Mouse (Mus musculus): ENCODE data around the gene Stk11ip. TPM values are rescaled to one million over a fixed set of nuclear protein-coding genes. Genes with fewer than 3 reads are reported as not detected.

The Stk11ip gene
- total RNA-seq (2021), result 1 to 10 TPM; 8.9 to 9.2 TPM

GRCm38 (mm10) chr1:75521321-75522031, at the start of gene Stk11ip:
TSS of gene Stk11ip (plus strand) at chr1:75521529.
- DNase-seq (ENCODE audit: low spot score), result peak; percentile 86
- intact Hi-C loops (cut with DNase I), result loop anchor here (5.0 kb wide), 1 partner anchor 44 kb away; the partner anchor contains the start of genes Chpf and Tmem198

DNA sequence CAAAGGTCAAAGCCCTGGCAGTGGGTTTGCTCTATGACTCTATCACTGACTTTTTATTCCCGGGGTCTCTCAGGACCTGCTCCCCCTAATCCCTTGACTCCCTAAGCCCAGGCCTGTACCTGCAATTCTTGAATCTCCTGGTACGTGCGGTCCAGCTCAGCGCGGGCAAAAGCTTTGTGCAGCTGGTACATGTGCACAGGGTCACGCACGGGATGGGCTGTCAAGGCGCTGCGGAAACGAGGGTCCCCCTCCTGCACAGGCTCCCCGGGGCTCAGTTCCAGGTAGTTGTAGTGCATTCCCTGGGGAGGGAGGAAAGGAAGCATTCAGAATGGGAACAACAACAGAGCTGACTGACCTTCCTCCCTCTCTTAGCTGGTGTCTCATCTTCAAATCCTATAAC, 44.9 kb upstream of the Stk11ip start:
- no peak for DNase-seq (ENCODE audit: low spot score)
- intact Hi-C loops (cut with DNase I), result loop anchor here (5.0 kb wide), 1 partner anchor 46 kb away; the partner anchor contains the start of gene Stk11ip

GRCm38 (mm10) chr1:75477264-75477965, 43.9 kb upstream of the Stk11ip start:
- intact Hi-C loops (cut with DNase I), result loop anchor here (1.0 to 5.0 kb wide), 2 partner anchors 45 to 82 kb away; partner anchors contain the start of gene Stk11ip
- DNase-seq (ENCODE audit: low spot score), result no peak

DNA sequence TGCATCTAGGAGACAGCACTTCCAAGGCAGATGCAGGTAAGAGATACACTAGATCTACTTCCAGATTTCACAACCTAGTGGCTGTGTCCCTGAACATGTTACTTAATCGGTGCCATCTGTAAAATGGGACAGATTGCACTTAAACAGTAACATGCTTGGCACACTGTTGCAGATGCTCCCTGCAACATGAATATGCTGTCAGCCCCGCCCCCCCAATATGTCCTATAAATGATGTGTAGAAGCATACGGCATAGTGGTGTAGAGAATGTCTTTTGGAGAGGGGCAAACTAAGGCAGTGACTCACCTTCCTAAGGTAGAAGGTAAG, 43.4 kb upstream of the Stk11ip start:
- intact Hi-C loops (cut with DNase I), result loop anchor here (1.0 to 5.0 kb wide), 2 partner anchors 44 to 81 kb away; partner anchors contain the start of gene Stk11ip
- no peak for DNase-seq (ENCODE audit: low spot score)

DNA sequence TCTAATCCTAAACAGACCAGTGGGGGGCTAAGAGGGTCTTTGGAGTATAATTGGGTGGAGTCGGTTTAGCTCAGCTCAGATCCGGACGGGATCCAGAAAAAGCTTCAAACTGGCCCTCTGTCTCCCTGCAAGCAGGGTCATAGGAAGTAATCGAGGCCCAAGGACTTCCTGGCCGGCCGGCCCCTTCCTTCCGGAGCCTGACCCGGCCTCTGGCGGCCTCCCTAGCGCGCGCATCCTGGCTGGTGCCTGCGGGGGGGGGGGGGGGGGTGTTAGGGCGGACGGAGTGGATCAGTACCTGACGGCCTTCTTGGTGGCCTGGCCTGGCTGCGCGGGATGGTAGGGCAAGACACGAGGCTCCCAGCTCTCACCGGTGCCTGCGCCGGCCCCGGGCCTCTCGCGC, 42.8 kb upstream of the Stk11ip start:
- no peak for DNase-seq (ENCODE audit: low spot score)
- intact Hi-C loops (cut with DNase I), result loop anchor here (5.0 kb wide), 1 partner anchor 44 kb away; the partner anchor contains the start of gene Stk11ip

DNA sequence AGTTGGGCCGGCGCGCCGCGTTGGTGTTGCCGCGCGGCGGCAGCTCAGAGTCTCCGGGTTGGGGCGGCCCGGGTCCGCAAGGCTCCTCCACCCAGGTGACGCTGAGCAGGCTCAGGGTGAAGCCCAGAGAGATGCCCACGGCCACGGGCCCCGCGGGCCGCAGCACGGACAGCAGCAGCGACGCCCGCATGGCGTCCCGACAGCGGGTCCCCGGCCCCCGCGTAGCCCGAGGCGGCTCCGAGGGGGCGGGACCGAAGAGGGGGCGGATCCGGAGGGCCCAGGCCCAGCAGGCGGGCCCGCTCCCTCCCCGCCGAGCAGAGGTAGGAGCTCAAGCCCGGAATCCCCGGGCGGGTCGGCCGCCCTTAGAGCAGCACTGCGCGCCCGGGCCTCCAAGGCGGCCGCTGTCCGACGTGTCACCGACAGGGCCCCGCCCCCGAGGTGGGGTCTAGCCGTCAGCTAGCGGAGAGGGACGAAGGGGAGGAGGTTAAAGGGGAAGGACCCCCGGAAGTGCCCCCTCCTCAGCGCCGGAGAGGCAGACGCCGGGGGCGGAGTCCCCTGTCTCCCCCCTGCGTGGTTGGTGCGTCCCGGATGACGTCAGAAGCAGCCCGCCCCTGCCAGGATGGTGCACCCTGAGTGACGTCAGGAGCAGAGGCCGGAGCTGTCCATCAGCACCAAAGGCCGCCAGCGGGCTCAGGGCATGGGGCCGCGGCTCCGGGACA, 42.3 kb upstream of the Stk11ip start, which contains the start of the genes Chpf and Tmem198:
Gene Chpf, minus strand, starts transcription at position 392 of the 719 bp plus-strand sequence.
Gene Tmem198, plus strand, starts transcription at position 617 of the 719 bp plus-strand sequence.
- intact Hi-C loops (cut with DNase I), result loop anchor here (1.0 to 5.0 kb wide), 2 partner anchors 43 to 117 kb away; partner anchors contain the start of gene Stk11ip
- DNase-seq (ENCODE audit: low spot score), result peak; percentile 92

- DNase-seq (ENCODE audit: low spot score), result no peak
- intact Hi-C loops (cut with DNase I), result loop anchor here (1.0 to 5.0 kb wide), 2 partner anchors 43 to 117 kb away; partner anchors contain the start of gene Stk11ip
Observed at GRCm38 (mm10) chr1:75479635-75479989, 41.7 kb upstream of the Stk11ip start.

GRCm38 (mm10) chr1:75480036-75480435, 41.3 kb upstream of the Stk11ip start:
- intact Hi-C loops (cut with DNase I), result no loop called here
- no peak for DNase-seq (ENCODE audit: low spot score)

- no peak for DNase-seq (ENCODE audit: low spot score)
- intact Hi-C loops (cut with DNase I), result no loop called here
Observed at GRCm38 (mm10) chr1:75480735-75481134, 40.6 kb upstream of the Stk11ip start.

DNA sequence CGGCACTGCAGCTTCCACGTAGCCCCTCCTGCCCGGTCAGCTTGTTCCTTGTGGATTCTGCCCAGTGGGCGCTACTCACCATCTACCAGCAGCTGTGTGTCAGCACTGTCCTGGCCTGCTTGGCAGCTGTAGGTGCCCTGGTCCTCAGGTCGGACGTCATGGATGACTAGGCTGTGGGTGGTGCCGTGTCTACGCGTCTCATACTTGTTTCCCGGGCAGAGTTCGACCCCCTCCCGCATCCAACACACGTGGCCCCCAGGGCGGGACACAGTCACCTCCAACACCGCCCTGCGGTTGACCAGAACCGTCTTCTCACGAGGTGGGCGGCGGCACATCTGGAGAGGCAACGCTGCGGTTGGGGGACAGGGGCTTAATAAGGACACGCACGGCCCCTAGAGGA, 34.8 kb upstream of the Stk11ip start:
- DNase-seq (ENCODE audit: low spot score), result no peak
- intact Hi-C loops (cut with DNase I), result no loop called here

- DNase-seq (ENCODE audit: low spot score), result no peak
- intact Hi-C loops (cut with DNase I), result no loop called here
Observed at GRCm38 (mm10) chr1:75487040-75487404, 34.3 kb upstream of the Stk11ip start.

DNA sequence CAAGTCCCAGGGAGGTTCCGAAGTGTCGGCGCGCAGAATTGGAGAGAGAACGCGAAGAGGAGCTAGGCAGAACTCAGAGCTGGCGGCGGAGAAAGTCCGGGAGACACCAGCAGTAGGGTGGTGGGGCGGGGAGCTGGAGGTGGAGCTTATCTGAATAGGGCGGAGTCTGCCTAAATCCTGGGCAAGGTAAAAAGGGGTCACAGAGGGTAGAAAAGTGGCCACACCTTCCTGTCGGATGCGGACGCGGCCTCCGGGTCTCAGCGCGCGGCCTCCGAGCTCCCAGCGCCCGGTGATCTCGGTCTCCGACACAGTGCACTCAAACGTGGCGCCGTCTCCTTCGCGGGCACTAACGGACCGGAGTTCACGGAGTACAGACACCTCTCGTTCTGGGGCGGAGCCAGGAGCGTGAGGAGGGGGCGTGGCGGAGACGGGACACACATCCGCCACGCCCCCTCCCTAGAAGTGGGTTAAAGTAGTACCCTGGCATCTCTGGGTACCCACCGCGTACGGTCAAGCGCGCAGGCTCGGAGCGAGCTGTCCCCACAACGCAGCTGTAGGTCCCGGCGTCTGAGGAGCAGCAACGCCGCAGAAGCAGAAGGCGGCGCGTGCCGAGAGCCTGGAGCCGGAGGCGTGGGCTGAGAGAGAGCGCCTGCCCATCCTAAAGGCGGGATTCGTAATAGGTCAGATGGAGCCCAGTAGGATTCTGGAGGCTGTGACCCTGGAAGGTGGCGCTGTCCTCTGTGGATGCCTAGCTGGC, 33.7 kb upstream of the Stk11ip start:
- intact Hi-C loops (cut with DNase I), result no loop called here
- no peak for DNase-seq (ENCODE audit: low spot score)

- intact Hi-C loops (cut with DNase I), result no loop called here
- no peak for DNase-seq (ENCODE audit: low spot score)
Observed at GRCm38 (mm10) chr1:75490785-75491551, 30.4 kb upstream of the Stk11ip start.

- DNase-seq (ENCODE audit: low spot score), result no peak
- intact Hi-C loops (cut with DNase I), result no loop called here
Observed at GRCm38 (mm10) chr1:75492579-75493170, 28.7 kb upstream of the Stk11ip start.

DNA sequence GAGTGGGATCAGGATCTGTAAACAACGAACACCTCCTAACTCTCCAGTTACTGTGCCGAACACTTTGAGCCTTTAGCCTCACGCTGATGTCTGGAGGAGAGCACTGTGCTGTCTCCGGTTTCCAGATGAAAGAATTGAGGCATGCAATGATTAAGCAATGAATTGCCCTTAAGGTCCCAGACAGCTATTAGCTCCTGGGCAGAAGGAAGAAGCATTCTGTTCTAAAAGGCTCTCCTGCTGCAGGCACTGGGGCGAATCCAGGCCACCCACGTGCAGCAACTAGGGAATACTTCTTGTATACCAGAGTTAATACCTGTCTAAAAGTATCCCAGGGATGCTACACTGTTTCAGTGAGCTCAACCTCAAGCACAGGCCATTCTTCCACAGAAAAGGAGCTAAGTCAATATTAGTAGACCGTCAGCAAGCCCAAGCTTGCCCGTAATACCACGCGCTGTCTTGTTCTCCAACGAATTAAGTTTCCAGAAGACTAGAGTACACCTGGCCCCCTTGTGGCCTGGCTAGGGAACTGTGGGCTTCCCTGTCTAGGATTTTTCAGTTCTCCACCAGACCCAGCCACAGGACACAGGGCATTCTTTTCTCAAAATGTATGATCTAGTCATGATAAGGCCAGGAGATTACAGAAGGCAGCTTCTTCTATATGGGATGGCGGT, 26.3 kb upstream of the Stk11ip start:
- intact Hi-C loops (cut with DNase I), result loop anchor here (5.0 kb wide), 1 partner anchor 102 kb away; no protein-coding TSS in a partner anchor
- no peak for DNase-seq (ENCODE audit: low spot score)

DNA sequence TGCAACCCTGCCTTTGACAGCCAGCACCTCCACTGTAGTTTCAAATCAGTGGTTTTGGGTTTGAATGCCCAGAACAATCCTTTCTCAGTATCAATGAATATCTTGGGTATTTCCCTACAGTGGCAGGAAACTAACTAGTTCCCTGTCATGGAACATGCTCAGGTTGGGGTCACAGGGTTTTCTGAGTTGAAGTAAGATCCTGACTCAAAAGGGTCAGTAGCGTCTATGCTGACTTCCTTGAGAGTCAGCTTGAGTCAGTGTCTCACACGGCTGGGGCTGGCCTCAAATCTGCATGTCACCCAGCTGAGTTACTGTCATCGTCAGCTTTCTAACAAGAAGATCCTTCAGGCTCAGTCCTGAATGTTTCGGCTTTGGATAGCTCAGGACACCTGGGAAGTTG, 22.4 kb upstream of the Stk11ip start:
- intact Hi-C loops (cut with DNase I), result loop anchor here (5.0 kb wide), 1 partner anchor 98 kb away; no protein-coding TSS in a partner anchor
- DNase-seq (ENCODE audit: low spot score), result no peak

GRCm38 (mm10) chr1:75499441-75499840, 21.9 kb upstream of the Stk11ip start:
- DNase-seq (ENCODE audit: low spot score), result no peak
- intact Hi-C loops (cut with DNase I), result loop anchor here (5.0 kb wide), 1 partner anchor 98 kb away; no protein-coding TSS in a partner anchor

GRCm38 (mm10) chr1:75501905-75502304, 19.4 kb upstream of the Stk11ip start:
- intact Hi-C loops (cut with DNase I), result no loop called here
- no peak for DNase-seq (ENCODE audit: low spot score)
